Mouse (Mus musculus): ENCODE results near the gene Slc35e3. TPM values are rescaled to one million over a fixed set of nuclear protein-coding genes. Genes with fewer than 3 reads are reported as not detected.
"Not testable (repeated sequence)": the region's sequence is repeated elsewhere in the genome, so short reads cannot be mapped to it uniquely, and the experiment has no call there.

Slc35e3 gene
- polyA plus RNA-seq, 1 experiment from 2014 or later, result 8.1 TPM

DNA sequence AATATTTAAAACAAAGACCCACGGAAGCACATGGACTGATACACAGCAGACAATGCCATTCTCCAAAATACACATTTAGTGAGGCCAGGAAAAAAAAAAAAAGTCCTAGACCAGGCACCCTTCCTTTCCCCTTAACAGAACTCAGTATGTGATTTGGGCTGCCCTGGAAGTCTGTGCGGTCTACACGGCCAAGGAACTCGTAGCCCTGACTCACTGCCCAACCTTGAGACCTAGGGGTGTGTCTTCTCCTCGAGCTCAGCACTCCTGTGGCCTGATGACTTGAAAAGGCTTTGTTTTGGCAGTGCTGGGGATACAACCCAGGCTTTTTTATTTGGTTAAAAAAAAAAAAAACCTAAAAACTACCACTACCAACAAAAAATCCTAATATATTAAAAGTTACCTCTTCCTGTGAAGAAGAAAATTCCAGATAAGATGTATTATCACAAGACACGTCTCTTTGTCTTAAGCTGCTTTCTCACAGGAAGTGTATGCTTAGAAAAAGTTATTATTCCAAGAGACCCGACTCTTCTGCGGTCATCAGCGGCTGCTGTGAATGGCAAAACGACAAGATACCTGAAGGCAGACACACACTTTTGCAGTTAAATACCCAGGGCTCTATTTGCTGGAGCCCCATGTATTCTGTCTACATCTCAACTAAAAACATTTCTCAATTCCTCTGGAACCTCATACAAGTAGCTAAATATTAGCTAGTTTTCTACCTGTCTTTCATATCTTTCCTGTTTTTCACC is 11.9 kb downstream of the Slc35e3 start:
- not testable (repeated sequence) for DNase-seq (ENCODE audit: low spot score)

GRCm38 (mm10) chr10:117733626-117734025 is 12.5 kb downstream of the Slc35e3 start:
- DNase-seq (ENCODE audit: low spot score), result not testable (repeated sequence)

- DNase-seq (ENCODE audit: low spot score), result no peak
These were observed 13.1 kb downstream of the Slc35e3 start for GRCm38 (mm10) chr10:117732962-117733592.

DNA sequence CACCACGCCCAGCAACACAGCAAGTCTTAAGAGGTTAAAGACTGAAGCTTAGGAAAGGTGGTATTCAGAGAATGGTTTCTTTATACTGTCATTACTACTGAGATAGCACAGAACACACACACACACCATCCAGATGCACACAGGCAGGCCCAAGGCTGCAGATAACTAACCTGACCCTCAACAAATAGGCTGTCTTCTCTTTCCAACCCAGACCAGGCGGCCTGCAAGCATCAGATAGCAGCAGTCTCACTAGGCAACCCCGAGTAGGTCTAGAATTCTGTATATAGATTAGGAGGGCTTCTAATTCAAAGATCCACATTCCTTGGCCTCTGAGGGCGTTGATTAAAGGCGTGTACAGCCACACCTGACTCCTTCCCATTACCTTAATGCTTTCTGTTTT is 14.0 kb downstream of the Slc35e3 start:
- no peak for DNase-seq (ENCODE audit: low spot score)

- DNase-seq (ENCODE audit: low spot score), result peak; percentile 78
These were observed 14.7 kb downstream of the Slc35e3 start for GRCm38 (mm10) chr10:117731244-117732101.

DNA sequence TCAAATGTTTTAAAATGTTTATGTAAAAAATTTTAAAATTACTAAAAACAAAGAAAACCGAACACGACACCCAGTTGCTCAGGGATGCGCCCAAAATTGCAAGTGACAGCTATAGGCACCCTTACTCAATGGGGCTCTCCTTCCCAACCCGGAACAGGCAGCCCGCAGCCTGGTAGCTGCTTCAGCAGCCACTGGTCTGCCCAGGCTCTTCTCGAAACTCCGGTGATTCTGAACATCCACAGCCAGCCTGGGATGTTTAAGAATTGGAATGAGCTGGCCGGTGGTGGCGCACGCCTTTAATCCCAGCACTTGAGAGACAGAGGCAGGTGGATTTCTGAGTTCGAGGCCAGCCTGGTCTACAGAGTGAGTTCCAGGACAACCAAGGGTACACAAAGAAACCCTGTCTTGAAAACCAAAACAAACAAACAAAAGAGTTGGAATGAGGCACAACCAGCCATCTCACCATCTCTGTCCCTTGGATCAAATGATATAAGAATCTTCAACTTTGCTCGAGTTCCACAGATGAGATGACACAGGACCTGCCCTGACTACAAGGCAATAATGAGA is 15.4 kb downstream of the Slc35e3 start:
- no peak for DNase-seq (ENCODE audit: low spot score)

GRCm38 (mm10) chr10:117730140-117730539 is 16.0 kb downstream of the Slc35e3 start:
- DNase-seq (ENCODE audit: low spot score), result no peak

- DNase-seq (ENCODE audit: low spot score), result no peak
These were observed 16.9 kb downstream of the Slc35e3 start for GRCm38 (mm10) chr10:117729139-117729814.

- DNase-seq (ENCODE audit: low spot score), result no peak
These were observed 17.6 kb downstream of the Slc35e3 start for GRCm38 (mm10) chr10:117728574-117728973.

GRCm38 (mm10) chr10:117727518-117728110 is 18.6 kb downstream of the Slc35e3 start:
- DNase-seq (ENCODE audit: low spot score), result no peak

DNA sequence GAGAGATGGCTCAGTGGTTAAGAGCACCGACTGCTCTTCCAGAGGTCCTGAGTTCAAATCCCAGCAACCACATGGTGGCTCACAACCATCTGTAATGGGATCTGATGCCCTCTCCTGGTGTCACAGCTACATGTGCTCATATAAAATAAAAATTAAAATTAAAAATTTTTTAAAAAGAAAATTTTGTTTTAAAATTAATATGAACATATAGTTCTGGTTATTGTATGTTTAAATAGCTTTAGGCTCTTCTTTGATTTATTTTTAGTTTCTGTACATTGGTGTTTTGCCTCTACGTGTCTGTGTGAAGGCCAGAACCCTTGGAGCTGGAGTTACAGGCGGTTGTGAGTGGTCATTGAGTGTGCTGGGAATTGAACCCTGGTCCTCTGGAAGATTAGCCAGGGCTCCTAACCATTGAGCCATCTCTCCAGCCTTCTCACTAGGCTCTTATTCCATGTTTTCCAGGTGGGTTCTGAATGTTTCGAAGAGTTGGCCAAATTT is 19.2 kb downstream of the Slc35e3 start:
- DNase-seq (ENCODE audit: low spot score), result no peak

- DNase-seq (ENCODE audit: low spot score), result no peak
These were observed 19.8 kb downstream of the Slc35e3 start for GRCm38 (mm10) chr10:117726350-117726749.

DNA sequence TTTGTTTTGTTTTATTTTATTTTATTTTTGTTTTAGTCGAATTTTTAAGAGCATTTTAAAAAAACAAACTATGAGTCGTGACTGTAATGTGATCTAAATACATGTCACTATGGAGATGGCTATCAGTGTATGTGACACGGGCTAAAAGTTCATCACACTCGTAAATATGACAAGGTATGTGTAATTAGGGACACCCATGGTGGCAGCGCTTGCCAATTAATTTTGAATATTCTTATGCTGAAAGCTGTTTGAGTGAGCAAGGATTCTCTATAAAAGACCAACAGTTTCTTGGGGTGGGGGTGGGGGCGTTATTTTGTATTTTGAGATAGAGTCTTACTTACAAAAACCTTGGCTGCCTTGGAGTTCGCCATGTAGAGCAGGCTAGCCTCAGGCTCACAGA is 20.5 kb downstream of the Slc35e3 start:
- DNase-seq (ENCODE audit: low spot score), result no peak

DNA sequence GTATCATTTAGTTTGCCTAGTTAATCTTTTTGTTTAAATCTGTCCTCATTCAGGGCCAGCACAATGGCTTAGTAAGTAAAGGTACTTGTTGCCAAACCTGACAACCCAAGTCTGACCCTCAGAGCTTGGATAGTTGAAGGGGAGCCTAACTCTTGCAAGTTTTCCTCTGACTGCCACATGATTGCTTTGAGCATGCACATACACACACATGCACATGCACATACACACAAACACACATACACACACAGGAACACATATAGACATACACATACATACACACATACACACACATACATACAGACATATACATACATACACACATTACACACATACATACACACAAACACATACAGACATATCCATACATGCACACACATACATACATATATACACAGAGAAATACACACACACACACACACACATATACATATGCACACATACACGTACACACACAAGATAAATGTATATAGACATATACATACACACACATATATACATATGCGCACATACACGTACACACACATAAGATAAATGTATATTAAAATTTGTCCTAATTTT is 21.3 kb downstream of the Slc35e3 start:
- no peak for DNase-seq (ENCODE audit: low spot score)

DNA sequence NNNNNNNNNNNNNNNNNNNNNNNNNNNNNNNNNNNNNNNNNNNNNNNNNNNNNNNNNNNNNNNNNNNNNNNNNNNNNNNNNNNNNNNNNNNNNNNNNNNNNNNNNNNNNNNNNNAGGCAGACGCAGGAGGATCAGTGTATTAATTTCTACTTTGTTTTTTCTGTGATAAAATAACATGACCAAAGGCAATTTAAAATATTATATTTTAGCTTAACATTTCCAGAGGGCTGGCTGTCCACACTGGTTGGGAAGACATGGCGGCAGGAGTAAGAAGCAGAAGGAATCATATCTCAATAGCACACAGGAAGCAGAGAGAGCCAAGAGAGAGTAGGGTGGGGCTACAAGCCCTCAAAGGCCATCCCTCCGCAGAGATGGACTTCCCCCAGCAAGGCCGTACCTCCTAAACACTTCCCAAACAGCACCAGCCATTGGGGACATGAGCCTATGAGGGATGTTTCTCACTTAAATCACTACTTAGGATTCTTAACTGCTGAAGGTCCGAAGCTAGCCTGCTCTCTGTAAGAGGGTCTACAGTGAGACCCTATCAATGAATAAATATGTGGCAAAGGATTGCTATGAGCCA is 21.9 kb downstream of the Slc35e3 start:
- DNase-seq (ENCODE audit: low spot score), result no peak

DNA sequence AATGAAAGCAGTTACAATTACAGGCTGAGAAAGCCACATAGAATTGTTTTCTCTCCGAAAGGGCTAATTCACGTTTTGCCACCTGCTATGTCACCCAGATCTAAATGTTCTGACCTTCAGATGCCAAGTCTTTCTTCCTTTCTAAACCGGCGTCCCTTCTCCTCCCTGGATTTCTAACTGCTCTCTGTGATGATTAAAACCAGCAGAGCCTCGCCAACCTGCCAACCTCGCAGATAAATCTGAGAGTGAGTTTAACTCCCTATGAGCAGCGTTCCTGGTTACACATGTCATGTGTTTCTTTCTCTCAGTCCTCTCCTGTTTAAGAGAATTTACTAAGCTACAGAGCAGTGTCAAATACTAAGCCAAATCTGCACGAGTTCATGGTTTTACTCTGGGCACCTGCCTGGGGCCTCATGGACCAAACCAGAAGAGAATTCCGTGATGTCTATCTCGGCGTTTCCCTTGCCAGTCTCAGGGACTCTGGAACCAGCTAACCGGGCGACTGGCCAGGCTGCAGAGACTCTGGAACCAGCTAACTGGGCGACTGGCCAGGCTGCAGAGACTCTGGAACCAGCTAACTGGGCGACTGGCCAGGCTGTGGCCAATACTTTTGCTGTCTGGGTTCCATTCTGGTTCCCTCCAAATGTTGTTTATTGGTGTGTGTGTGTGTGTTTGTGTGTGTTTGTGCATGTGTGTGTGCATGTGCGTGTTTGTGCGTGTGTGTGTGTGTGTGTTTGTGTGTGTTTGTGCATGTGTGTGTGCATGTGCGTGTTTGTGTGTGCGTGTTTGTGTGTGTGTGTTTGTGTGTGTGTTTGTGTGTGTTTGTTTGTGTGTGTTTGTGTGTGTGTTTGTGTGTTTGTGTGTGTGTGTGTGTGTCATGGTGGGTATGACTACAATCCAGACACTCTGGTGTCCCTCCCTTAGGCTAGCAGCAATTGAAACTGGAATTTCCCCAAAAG is 27.7 kb downstream of the Slc35e3 start:
- no peak for DNase-seq (ENCODE audit: low spot score)

DNA sequence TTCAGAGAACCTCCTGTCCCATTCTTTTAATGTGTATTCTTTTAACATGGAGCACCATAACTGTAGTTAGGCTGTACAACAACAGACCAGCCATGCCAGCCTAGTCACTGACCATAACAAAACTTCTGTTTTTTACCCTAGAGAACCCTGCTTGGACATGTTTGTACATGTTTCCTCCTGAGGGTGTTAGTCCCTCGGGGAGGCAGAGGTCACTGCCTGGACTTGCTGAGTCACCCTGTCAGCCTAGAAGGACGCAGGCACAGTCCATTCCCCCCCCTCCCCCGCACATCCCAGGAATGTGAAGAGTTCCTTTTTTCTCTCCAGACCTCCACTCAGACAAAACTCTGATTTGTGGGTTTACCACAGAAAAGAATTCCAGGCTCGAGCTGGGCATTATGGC is 28.6 kb downstream of the Slc35e3 start:
- no peak for DNase-seq (ENCODE audit: low spot score)

DNA sequence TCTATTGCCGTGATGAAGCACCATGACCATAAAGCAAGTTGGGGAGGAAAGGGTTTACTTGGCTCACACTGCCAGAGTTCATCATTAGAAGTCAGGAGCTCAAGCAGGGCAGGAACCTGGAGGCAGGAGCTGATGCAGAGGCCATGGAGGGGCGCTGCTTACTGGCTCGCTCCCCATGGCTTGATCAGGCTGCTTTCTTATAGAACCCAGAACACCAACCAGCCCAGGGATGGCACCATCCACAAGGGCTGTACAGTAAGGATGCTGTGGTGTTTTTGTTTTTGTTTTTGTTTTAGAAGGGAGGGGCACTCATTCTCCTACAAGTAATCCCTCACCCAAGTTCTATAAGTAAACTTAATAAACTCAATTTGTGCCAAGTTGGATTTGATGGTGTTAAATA is 29.5 kb downstream of the Slc35e3 start:
- no peak for DNase-seq (ENCODE audit: low spot score)

GRCm38 (mm10) chr10:117715654-117716053 is 30.5 kb downstream of the Slc35e3 start:
- not testable (repeated sequence) for DNase-seq (ENCODE audit: low spot score)

Measured in thymus, postnatal 0 days (tissue).